9 mouse cellular contexts compared by ENCODE assay signal in genomic region chr1:131078761-131079330, GRCm38 (mm10). TPM values are rescaled to one million over a fixed set of nuclear protein-coding genes. Genes with fewer than 3 reads are reported as not detected.
DNase-seq lines count a peak whose midpoint lies in the region; ATAC-seq lines count a peak whose summit lies in the region.
"Had no signal": no experiment of that assay in that cellular context is flagged by ENCODE, and none has a peak within 500 bp of the region (broad histone marks: within the 10 kb centered on the region; RNA-seq: fewer than 3 reads in every experiment).

No protein-coding gene starts in this region.

- H3K4me3 ChIP-seq in neural tube, embryonic 14.5 days (ENCODE audit: low read depth, low read length), result no peak overlapping the region

- peak; percentile 86 for ATAC-seq in neural tube, embryonic 14.5 days (ENCODE audit: low read depth)
- ATAC-seq in activated CD4-positive, CD25-positive, alpha-beta regulatory T cell, adult 4 months, result no peak

- 23% methylated on average over 3 of the region's 3 CpGs for WGBS in neural tube, embryonic 14.5 days

- no peaks in the 10 kb centered on the region for H3K27me3 ChIP-seq in neural tube, embryonic 14.5 days (ENCODE audit: control insufficient read depth, insufficient read depth, low read length)

- H3K36me3 ChIP-seq in neural tube, embryonic 14.5 days (ENCODE audit: control insufficient read depth, insufficient read depth, low read length), result no peaks in the 10 kb centered on the region

- peak; percentile 62 to 67 for DNase-seq in cerebellum, postnatal 14 days
- DNase-seq in cerebellum, adult 18-20 months, result no peak
- peak; percentile 88 for DNase-seq in brain, adult 2 months (ENCODE audit: low read depth, low spot score)
- DNase-seq in frontal cortex, postnatal 36 days (ENCODE audit: low spot score in 2 of 2), result peak; percentile 65 to 73
- DNase-seq in left cerebral cortex, adult 11 months (ENCODE audit: low spot score), result peak; percentile 50
- no peak for DNase-seq in adrenal gland, postnatal 14 days

- no peak overlapping the region for H3K4me2 ChIP-seq in neural tube, embryonic 14.5 days (ENCODE audit: low read depth, low read length)

- peak overlapping the region; percentile 29 for H3K27ac ChIP-seq in neural tube, embryonic 14.5 days (ENCODE audit: low read depth, low read length)

- no peak overlapping the region for H3K9ac ChIP-seq in neural tube, embryonic 14.5 days (replicated peaks; ENCODE audit: low read depth, low read length)

- H3K9me3 ChIP-seq in neural tube, embryonic 14.5 days (ENCODE audit: control insufficient read depth, low read length), result no peaks in the 10 kb centered on the region

- peaks cover 17% of the 10 kb centered on the region for H3K4me1 ChIP-seq in neural tube, embryonic 14.5 days (ENCODE audit: control insufficient read depth, insufficient read depth, low read length)

RNA-seq across cellular contexts. Expression of gene Mapkapk2, which starts 18.8 kb away (rescaled TPM):
- polyA plus RNA-seq in neural tube, embryonic 14.5 days (2014; fragmentation: Nextera tagmentation; extraction: Ambion mirVana), result 15.8 and 16.1 TPM in 2 replicates
- 10 to 100 TPM; 11.5 to 11.9 TPM for polyA plus RNA-seq in activated CD4-positive, CD25-positive, alpha-beta regulatory T cell, adult 4 months (2017; shearing (Covaris generic))
- 159 and 180 TPM in 2 replicates for total RNA-seq in adrenal gland, postnatal 14 days (2021)

RNA-seq across cellular contexts. Expression of gene Il10, which starts 59.2 kb away (rescaled TPM):
- polyA plus RNA-seq in neural tube, embryonic 14.5 days (2014; fragmentation: Nextera tagmentation; extraction: Ambion mirVana), result not detected in 2 replicates
- polyA plus RNA-seq in activated CD4-positive, CD25-positive, alpha-beta regulatory T cell, adult 4 months (2017; shearing (Covaris generic)), result 10 to 100 TPM; 10.6 to 13.8 TPM
- total RNA-seq in adrenal gland, postnatal 14 days (2021), result 0.38 TPM in 1 of 2 replicates, not detected in the other
- polyA plus RNA-seq: liver, embryonic 16.5 days had no signal

RNA-seq across cellular contexts. Expression of gene Dyrk3, which starts 59.3 kb away (rescaled TPM):
- 12.6 and 16.5 TPM in 2 replicates for polyA plus RNA-seq in neural tube, embryonic 14.5 days (2014; fragmentation: Nextera tagmentation; extraction: Ambion mirVana)
- under 1 TPM in 1 of 2 experiments, not detected in 1; 0.41 TPM for polyA plus RNA-seq in activated CD4-positive, CD25-positive, alpha-beta regulatory T cell, adult 4 months (2017; shearing (Covaris generic))
- total RNA-seq in adrenal gland, postnatal 14 days (2021), result 5.3 and 7.1 TPM in 2 replicates

Comparison
In these comparisons a context has a peak if more than half of its experiments do, and no peak if none do; other contexts are left out.
1. DNase-seq: peak in cerebellum, postnatal 14 days (2 of 2), brain, adult 2 months (single experiment), frontal cortex, postnatal 36 days (2 of 2) and left cerebral cortex, adult 11 months (single experiment); none in cerebellum, adult 18-20 months (0 of 2) and adrenal gland, postnatal 14 days (single experiment).
2. RNA of gene Il10, which starts 59.2 kb away (polyA plus RNA-seq): 10.6 to 13.8 TPM in activated CD4-positive, CD25-positive, alpha-beta regulatory T cell, adult 4 months; not detected in neural tube, embryonic 14.5 days; every median in the first group is over 10 times any median in the second.